Mouse (Mus musculus) adrenal gland, postnatal 25 days (tissue): ENCODE measurements around the gene Trip13. TPM values are rescaled to one million over a fixed set of nuclear protein-coding genes. Genes with fewer than 3 reads are reported as not detected.
A peak's percentile ranks its signal among the peaks of the same experiment; 100 is the strongest.

ENCODE experiments used
- DNase-seq: peaks from one replicate; pipeline ENCODE4 v3.0.0; 2021; ENCODE audit warnings: mixed read lengths
- long read RNA-seq: library from polyadenylated mRNA; stranded (forward); transcript quantifications from one replicate; pipeline ENCODE4 v2.0.0, GENCODE M21; 2021
- total RNA-seq: library from RNA; stranded (reverse); gene quantifications from 2 replicates; pipeline ENCODE4 v1.2.3, GENCODE M21; 2021

Trip13 gene
- 1.4 and 3.3 TPM in 2 replicates for total RNA-seq
- long read RNA-seq, partial matches to known transcripts = 0 of 5 reads
- long read RNA-seq, other reads (novel, unspliced or antisense) = 2 of 5 reads

- peak; percentile 95 for DNase-seq
Measured at GRCm38 (mm10) chr13:73937321-73938176, at the start of gene Trip13, which contains the start of gene Brd9. Gene Trip13, minus strand, starts transcription at chr13:73937784. Gene Brd9, plus strand, starts transcription at chr13:73937811.

- DNase-seq = no peak
Measured at GRCm38 (mm10) chr13:73976935-73977334, 39.4 kb upstream of the Trip13 start.

DNA sequence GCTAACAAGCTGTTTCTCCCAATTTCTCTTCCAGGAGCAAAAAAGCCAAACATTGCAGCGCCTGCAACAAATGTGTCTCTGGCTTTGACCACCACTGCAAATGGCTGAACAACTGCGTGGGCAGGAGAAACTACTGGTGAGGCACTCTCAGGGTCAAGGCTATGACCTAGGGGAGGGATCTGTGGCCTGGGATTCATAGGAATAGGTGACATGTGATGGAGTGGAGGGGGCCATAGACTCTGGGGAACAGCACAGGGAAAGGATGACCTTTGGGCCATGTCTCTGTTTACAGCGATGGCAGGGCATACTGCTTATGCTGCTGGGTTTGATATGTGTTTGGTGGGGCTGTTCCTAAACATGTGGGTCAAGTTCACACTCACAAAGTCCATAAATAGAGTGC, 36.9 kb upstream of the Trip13 start:
- no peak for DNase-seq

DNA sequence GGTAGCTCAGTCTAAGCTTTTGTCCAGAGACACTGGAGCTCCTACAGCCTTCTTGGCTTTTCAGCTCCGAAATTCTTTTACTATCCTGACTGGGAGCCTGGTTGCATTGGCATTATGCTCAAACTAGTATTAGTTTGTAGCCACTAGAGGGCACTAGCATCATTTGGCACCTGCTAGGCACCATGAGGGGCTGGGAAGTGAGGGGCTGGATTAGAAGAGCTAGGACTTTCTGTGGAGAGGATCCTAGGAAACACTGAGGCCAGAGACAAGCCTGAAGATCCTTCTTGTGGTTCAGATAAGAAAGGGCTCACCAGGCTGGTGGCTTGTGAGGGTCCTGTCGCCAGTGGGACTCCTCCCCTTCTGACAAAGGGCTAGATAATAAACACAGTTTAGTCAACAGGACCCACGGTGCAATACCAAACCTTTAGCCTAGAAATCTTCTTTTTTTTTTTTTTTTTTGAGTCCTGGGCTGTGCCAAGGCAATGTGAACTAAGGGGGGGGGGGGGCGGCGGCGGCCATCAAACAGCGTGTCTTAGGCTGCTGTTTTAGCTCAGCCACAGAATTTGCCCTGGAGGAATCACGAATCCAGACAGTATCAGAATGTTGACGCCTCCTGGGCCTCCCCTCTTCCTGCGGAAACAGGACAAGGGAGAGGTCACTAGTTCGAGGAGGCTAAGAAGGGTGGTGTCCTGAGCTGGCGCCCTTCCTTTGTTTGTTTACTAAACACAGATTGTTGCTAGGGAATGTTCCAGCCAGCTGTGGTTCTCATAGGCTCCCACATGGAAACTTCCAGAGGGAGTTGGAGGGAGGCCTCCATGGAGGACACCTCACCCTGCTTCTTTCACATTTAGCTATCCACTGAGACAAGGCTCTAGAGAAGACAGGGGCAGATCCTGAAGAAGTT, 33.2 kb upstream of the Trip13 start:
- peak; percentile 36 for DNase-seq

DNA sequence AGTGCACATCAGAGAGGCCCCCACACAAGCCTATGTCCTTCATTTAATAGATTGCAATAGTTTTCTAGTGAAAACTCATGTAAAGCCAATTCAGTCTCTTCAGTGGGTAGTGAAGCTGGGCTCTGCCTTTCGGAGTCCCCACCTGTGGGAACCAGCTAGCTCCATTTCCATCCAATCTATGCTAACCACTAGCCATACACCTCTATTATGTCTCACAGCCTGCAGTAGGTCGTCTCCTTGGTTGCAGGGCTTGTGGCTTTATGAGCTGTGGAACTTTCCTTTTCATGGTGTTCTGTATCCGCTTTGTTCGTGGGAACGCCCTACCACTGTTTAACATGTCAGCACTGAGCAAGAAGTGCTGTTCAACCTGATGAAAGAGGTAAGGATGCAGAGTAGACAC, 26.0 kb upstream of the Trip13 start, which contains the start of gene Zdhhc11:
Gene Zdhhc11, plus strand, starts transcription at position 301 of the 400 bp plus-strand sequence.
- no peak for DNase-seq

DNA sequence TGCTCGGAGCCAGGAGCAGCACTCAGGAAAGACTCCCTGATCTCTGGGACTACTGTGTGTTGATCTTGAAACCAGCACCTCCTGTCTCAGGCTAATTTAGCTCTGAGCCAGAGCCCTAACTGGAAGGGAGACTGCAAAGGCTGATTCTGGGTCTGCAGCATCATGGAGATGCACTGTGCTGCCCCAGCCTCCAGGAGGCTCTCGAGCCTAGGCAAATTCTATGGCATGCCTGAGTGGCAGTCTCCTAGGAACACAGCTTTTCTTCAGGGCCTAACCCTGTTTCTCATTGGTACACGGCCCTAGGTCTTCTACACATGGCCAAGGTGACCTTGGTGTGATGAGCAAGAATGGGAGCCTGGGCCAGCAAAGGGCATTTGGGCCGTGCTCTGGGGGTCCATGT, 23.6 kb upstream of the Trip13 start:
- DNase-seq = no peak

GRCm38 (mm10) chr13:73960117-73960652, 22.6 kb upstream of the Trip13 start:
- DNase-seq = no peak

GRCm38 (mm10) chr13:73955531-73955930, 17.9 kb upstream of the Trip13 start:
- no peak for DNase-seq

DNA sequence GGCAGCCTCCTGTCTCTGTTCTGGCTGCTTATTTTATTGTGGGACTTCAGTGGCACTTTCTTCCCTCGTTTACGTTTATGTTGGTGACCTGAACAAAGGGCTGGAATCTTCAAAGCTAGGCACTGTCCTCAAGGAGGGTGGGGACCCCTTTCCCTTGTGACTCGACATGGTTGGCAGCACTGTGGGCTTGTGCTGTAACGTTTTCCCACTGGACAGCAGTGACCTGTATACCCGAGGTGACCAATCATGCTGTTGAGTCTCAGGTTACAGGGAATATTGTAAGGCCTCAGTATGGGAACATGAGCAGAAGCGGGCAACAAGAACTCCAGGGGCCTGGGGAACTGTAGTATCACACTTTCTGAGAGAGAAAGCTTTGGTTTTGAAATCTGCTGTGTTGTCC, 17.1 kb upstream of the Trip13 start:
- DNase-seq = no peak

GRCm38 (mm10) chr13:73953551-73954130, 16.1 kb upstream of the Trip13 start:
- DNase-seq = no peak

DNA sequence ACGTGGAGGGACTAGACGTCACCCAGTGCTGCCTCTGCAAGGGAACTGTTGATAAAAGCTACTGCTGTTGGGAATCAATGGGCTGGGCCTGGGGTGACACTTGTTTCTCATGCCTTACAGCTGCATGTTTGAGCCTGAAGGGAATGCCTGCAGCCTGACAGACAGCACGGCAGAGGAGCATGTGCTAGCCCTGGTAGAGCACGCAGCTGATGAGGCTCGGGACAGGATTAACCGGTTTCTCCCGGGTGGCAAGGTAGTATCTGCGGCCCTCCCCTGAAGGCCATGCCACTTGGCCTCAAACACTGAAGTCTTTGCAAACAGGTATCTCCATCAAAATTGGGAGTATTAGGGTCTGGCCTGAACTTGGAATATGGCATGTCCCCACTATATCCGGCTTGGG, 7.0 kb upstream of the Trip13 start:
- DNase-seq = no peak

GRCm38 (mm10) chr13:73939101-73939500, 1.5 kb upstream of the Trip13 start:
- no peak for DNase-seq

GRCm38 (mm10) chr13:73938177-73938560, 585 bp upstream of the Trip13 start:
- no peak for DNase-seq

- no peak for DNase-seq
Measured at GRCm38 (mm10) chr13:73936938-73937320, 655 bp downstream of the Trip13 start.

DNA sequence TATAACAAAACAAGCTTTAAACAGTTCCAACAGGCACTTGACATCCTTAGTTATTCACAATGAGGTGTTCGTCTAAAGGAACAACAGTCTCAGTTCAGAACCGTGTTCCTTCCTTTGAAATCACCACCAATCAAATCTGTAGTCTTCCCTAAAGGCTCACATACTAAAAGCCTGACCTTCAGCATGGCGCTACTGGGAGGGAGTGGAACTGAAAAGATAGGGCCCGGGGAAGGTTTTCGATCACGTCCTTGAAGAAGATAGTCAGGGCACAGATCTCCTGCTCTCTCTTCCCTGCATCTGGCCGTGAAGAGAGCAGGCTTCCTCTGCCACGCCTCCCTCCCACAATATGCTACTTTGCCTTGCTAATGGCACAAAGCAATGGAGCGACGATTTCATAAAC, 5.4 kb downstream of the Trip13 start:
- DNase-seq = no peak

- DNase-seq = no peak
Measured at GRCm38 (mm10) chr13:73913066-73913465, 24.5 kb downstream of the Trip13 start.

- DNase-seq = no peak
Measured at GRCm38 (mm10) chr13:73907683-73908412, 29.7 kb downstream of the Trip13 start.

DNA sequence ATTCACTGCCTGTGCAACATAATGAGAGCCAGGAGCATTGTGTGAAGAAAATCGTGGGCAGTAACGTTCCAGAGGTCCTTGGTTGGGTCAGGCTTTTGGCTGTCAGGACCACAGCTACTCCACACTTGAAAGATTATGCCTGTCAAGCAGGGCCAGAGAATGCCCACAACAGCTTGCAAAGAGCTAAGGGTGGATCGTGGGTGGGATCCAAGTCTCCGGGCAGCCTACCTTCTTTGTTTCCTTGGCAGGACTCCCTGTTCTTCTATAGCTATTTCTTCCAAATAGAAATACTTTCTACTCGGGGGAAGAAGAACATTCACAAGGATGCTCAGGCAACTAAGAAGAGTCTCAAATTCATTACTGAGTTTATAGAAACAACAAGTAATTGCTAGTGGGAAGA, 30.4 kb downstream of the Trip13 start:
- no peak for DNase-seq

GRCm38 (mm10) chr13:73897561-73897960, 40.0 kb downstream of the Trip13 start:
- no peak for DNase-seq

- DNase-seq = no peak
Measured at GRCm38 (mm10) chr13:73892493-73893178, 44.9 kb downstream of the Trip13 start.

GRCm38 (mm10) chr13:73887415-73887874, 50.1 kb downstream of the Trip13 start:
- DNase-seq = no peak
